Mouse (Mus musculus): ENCODE results near the gene Foxd4.

GRCm38 (mm10) chr19:24871037-24871635 is 29.9 kb downstream of the Foxd4 start:
- TF ChIP-seq POLR2A (IDR thresholded peaks at IDR 0.05; ENCODE audit: low read depth, low read length): no peak
- peak; percentile 87 for TF ChIP-seq CTCF (IDR thresholded peaks at IDR 0.05; ENCODE audit: extremely low read depth, insufficient read length, insufficient replicate concordance, low read depth, low read length)
